Mouse (Mus musculus) forebrain, embryonic 11.5 days (tissue): ENCODE results near the gene Gjc2. TPM values are rescaled to one million over a fixed set of nuclear protein-coding genes. Genes with fewer than 3 reads are reported as not detected.
"Not testable (repeated sequence)": the region's sequence is repeated elsewhere in the genome, so short reads cannot be mapped to it uniquely, and the experiment has no call there.

Source experiments
- ATAC-seq: fragments of 200-750 bp; cut with Nextera tagmentation; replicated peaks from 2 replicates; pipeline ENCODE4 v1.8.0; 2017; ENCODE audit warnings: moderate TSS enrichment; ENCODE audit not compliant: low FRiP score
- DNase-seq: peaks from one replicate; pipeline ENCODE4 v3.0.0-alpha.2; 2017; ENCODE audit warnings: low spot score
- H3K27ac ChIP-seq: fragments of 300-500 bp; sonication (generic); 2 replicates; pipeline ENCODE4 v1.5.1; 2014; ENCODE audit warnings: low read depth, low read length
- H3K27me3 ChIP-seq: fragments of 300-500 bp; sonication (generic); 2 replicates; pipeline ENCODE4 v1.6.1; 2014; ENCODE audit warnings: mild to moderate bottlenecking, low read length, mixed read lengths; ENCODE audit not compliant: control insufficient read depth, insufficient read depth
- H3K36me3 ChIP-seq: fragments of 300-500 bp; sonication (generic); 2 replicates; pipeline ENCODE4 v1.6.1; 2014; ENCODE audit warnings: mild to moderate bottlenecking, low read length, moderate library complexity, mixed read lengths; ENCODE audit not compliant: control insufficient read depth, insufficient read depth
- H3K4me1 ChIP-seq: fragments of 300-500 bp; sonication (generic); replicated peaks from 2 replicates; pipeline ENCODE4 v1.6.1; 2014; ENCODE audit warnings: low read length, mixed read lengths; ENCODE audit not compliant: control insufficient read depth, insufficient read depth
- H3K4me2 ChIP-seq: fragments of 300-500 bp; sonication (generic); 2 replicates; pipeline ENCODE4 v1.6.1; 2014; ENCODE audit warnings: low read depth, mild to moderate bottlenecking, low read length, moderate library complexity, mixed read lengths; ENCODE audit not compliant: severe bottlenecking
- H3K4me3 ChIP-seq: fragments of 300-500 bp; sonication (generic); 2 replicates; pipeline ENCODE4 v1.5.1; 2014; ENCODE audit warnings: low read depth, low read length
- H3K9ac ChIP-seq: fragments of 300-500 bp; sonication (generic); 2 replicates; pipeline ENCODE4 v1.6.1; 2014; ENCODE audit warnings: low read length
- H3K9me3 ChIP-seq: fragments of 300-500 bp; sonication (generic); 2 replicates; pipeline ENCODE4 v1.6.1; 2016; ENCODE audit warnings: low read length, mixed read lengths; ENCODE audit not compliant: control insufficient read depth
- WGBS: fragments of 180-500 bp; shearing (Covaris S2); extraction: QIAGEN DNeasy Blood & Tissue Kit; methylation state at CpG from one replicate; pipeline ENCODE4 v1.1.7; 2014; 5-methylcytosine and 5-hydroxymethylcytosine counted together
- polyA plus RNA-seq: library from polyadenylated mRNA; unstranded; fragments of >200 nt; fragmentation: Nextera tagmentation; extraction: Ambion mirVana; gene quantifications from 2 replicates; pipeline ENCODE4 v1.2.1, GENCODE M21; 2014

Gene Gjc2
- polyA plus RNA-seq, 1 experiment from 2014 or later = 0.08 TPM

- Histone ChIP-seq H3K9ac (no peak overlapping the region), H3K36me3 (no peaks in the 10 kb centered on the region; the same call in 1 of the 2 replicates), H3K9me3 (no peaks in the 10 kb centered on the region), H3K4me2 (no peak overlapping the region), H3K27ac (no peak overlapping the region), H3K4me1 (peaks cover 10% of the 10 kb centered on the region), H3K27me3 (no peaks in the 10 kb centered on the region), H3K4me3 (no peak overlapping the region)
- WGBS = 92% methylated on average over 2 of the region's 2 CpGs
- ATAC-seq (no peak), DNase-seq (no peak)
Measured at GRCm38 (mm10) chr11:59224470-59224869, 41.5 kb upstream of the Gjc2 start.

GRCm38 (mm10) chr11:59224025-59224424, 41.0 kb upstream of the Gjc2 start:
- Histone ChIP-seq H3K4me2 (no peak overlapping the region), H3K9ac (no peak overlapping the region), H3K4me3 (no peak overlapping the region), H3K27ac (no peak overlapping the region), H3K27me3 (no peaks in the 10 kb centered on the region), H3K4me1 (peaks cover 10% of the 10 kb centered on the region), H3K36me3 (no peaks in the 10 kb centered on the region; the same call in 1 of the 2 replicates), H3K9me3 (no peaks in the 10 kb centered on the region)
- ATAC-seq = no peak
- 84% methylated on average over 3 of the region's 3 CpGs for WGBS
- DNase-seq = no peak

- Histone ChIP-seq H3K27ac (no peak overlapping the region), H3K36me3 (no peaks in the 10 kb centered on the region; the same call in 1 of the 2 replicates), H3K4me3 (no peak overlapping the region), H3K9ac (no peak overlapping the region), H3K4me1 (peaks cover 8% of the 10 kb centered on the region), H3K4me2 (no peak overlapping the region), H3K9me3 (no peaks in the 10 kb centered on the region), H3K27me3 (no peaks in the 10 kb centered on the region)
- WGBS = 88% methylated on average over 4 of the region's 4 CpGs
- no peak for DNase-seq
- no peak for ATAC-seq
Measured at GRCm38 (mm10) chr11:59222306-59222705, 39.3 kb upstream of the Gjc2 start.

- DNase-seq (no peak), ATAC-seq (no peak)
- Histone ChIP-seq H3K27me3 (no peaks in the 10 kb centered on the region), H3K9me3 (no peaks in the 10 kb centered on the region), H3K4me2 (no peak overlapping the region), H3K9ac (no peak overlapping the region), H3K4me3 (no peak overlapping the region), H3K36me3 (no peaks in the 10 kb centered on the region; the same call in 1 of the 2 replicates), H3K4me1 (peaks cover 5% of the 10 kb centered on the region), H3K27ac (no peak overlapping the region)
Measured at GRCm38 (mm10) chr11:59221604-59222003, 38.6 kb upstream of the Gjc2 start.

- ATAC-seq = no peak
- Histone ChIP-seq H3K27ac (no peak overlapping the region), H3K9ac (no peak overlapping the region), H3K4me2 (no peak overlapping the region), H3K4me3 (no peak overlapping the region), H3K9me3 (no peaks in the 10 kb centered on the region), H3K27me3 (no peaks in the 10 kb centered on the region), H3K36me3 (no peaks in the 10 kb centered on the region; the same call in 1 of the 2 replicates), H3K4me1 (no peaks in the 10 kb centered on the region)
- DNase-seq = no peak
Measured at GRCm38 (mm10) chr11:59219064-59219463, 36.1 kb upstream of the Gjc2 start.

- H3K27ac ChIP-seq = no peak overlapping the region
- H3K4me1 ChIP-seq = no peaks in the 10 kb centered on the region
- WGBS = 88% methylated on average over 4 of the region's 4 CpGs
- no peak overlapping the region for H3K4me3 ChIP-seq
- H3K9me3 ChIP-seq = no peaks in the 10 kb centered on the region
- no peaks in the 10 kb centered on the region for H3K27me3 ChIP-seq
- no peaks in the 10 kb centered on the region; the same call in 1 of the 2 replicates for H3K36me3 ChIP-seq
- no peak overlapping the region for H3K9ac ChIP-seq
- DNase-seq (no peak), ATAC-seq (no peak)
- H3K4me2 ChIP-seq = no peak overlapping the region
Measured at GRCm38 (mm10) chr11:59218389-59218998, 35.5 kb upstream of the Gjc2 start.

- 85% methylated on average over 3 of the region's 3 CpGs for WGBS
- DNase-seq (no peak), ATAC-seq (no peak)
- H3K4me3 ChIP-seq = no peak overlapping the region
- H3K4me2 ChIP-seq = no peak overlapping the region
- no peaks in the 10 kb centered on the region for H3K4me1 ChIP-seq
- H3K27ac ChIP-seq = no peak overlapping the region
- H3K9me3 ChIP-seq = no peaks in the 10 kb centered on the region
- H3K27me3 ChIP-seq = no peaks in the 10 kb centered on the region
- no peak overlapping the region for H3K9ac ChIP-seq
- no peaks in the 10 kb centered on the region; the same call in 1 of the 2 replicates for H3K36me3 ChIP-seq
Measured at GRCm38 (mm10) chr11:59216955-59217354, 33.9 kb upstream of the Gjc2 start.

- Histone ChIP-seq H3K27ac (no peak overlapping the region), H3K9me3 (no peaks in the 10 kb centered on the region), H3K4me2 (no peak overlapping the region), H3K27me3 (no peaks in the 10 kb centered on the region), H3K9ac (no peak overlapping the region), H3K4me3 (no peak overlapping the region), H3K4me1 (peaks cover 4% of the 10 kb centered on the region; the same call in 1 of the 2 replicates), H3K36me3 (peaks cover 2% of the 10 kb centered on the region; the same call in 1 of the 2 replicates)
- no peak for ATAC-seq
- no peak for DNase-seq
- 94% methylated on average over 12 of the region's 12 CpGs for WGBS
Measured at GRCm38 (mm10) chr11:59212892-59213494, 30.0 kb upstream of the Gjc2 start.

- ATAC-seq, DNase-seq, H3K36me3 ChIP-seq, H3K9me3 ChIP-seq, H3K9ac ChIP-seq, H3K4me1 ChIP-seq, H3K4me3 ChIP-seq, H3K4me2 ChIP-seq, H3K27me3 ChIP-seq, H3K27ac ChIP-seq: not testable (repeated sequence)
- 93% methylated on average over 12 of the region's 12 CpGs for WGBS
Measured at GRCm38 (mm10) chr11:59212320-59212719, 29.3 kb upstream of the Gjc2 start.
